Mouse (Mus musculus): ENCODE measurements around the gene Suv39h2. TPM values are rescaled to one million over a fixed set of nuclear protein-coding genes. Genes with fewer than 3 reads are reported as not detected.

Suv39h2 gene
- polyA plus RNA-seq, 1 experiment from 2014 or later = 13.4 TPM

GRCm38 (mm10) chr2:3480239-3480638 lies 5.4 kb upstream of the Suv39h2 start:
- Histone ChIP-seq H3K27ac (replicated peaks; ENCODE audit: low read depth, low read length) (no peak overlapping the region), H3K9me3 (ENCODE audit: control insufficient read depth, low read length) (no peaks in the 10 kb centered on the region), H3K4me1 (ENCODE audit: control insufficient read depth, insufficient read depth, low read length) (peaks cover 5% of the 10 kb centered on the region; the same call in 1 of the 2 replicates), H3K4me3 (replicated peaks; ENCODE audit: low read depth, low read length) (no peak overlapping the region), H3K27me3 (ENCODE audit: control insufficient read depth, insufficient read depth, low read length) (no peaks in the 10 kb centered on the region), H3K36me3 (ENCODE audit: control insufficient read depth, insufficient read depth, low read length) (no peaks in the 10 kb centered on the region), H3K9ac (replicated peaks; ENCODE audit: low read length) (no peak overlapping the region), H3K4me2 (ENCODE audit: low read length) (no peak overlapping the region)
- DNase-seq = no peak
- no peak for ATAC-seq (ENCODE audit: low FRiP score, low TSS enrichment)
- 82% methylated on average over 3 of the region's 3 CpGs for WGBS

GRCm38 (mm10) chr2:3475746-3476251 lies 968 bp upstream of the Suv39h2 start:
- no peak for ATAC-seq (ENCODE audit: low FRiP score, low TSS enrichment)
- H3K4me3 ChIP-seq (replicated peaks; ENCODE audit: low read depth, low read length) = no peak overlapping the region
- WGBS = 61% methylated on average over 3 of the region's 3 CpGs

GRCm38 (mm10) chr2:3474361-3474805 lies 448 bp downstream of the Suv39h2 start:
- peak overlapping the region; percentile 78 for H3K4me2 ChIP-seq (ENCODE audit: low read length)
- ATAC-seq (ENCODE audit: low FRiP score, low TSS enrichment) = peak; percentile 81
- under 1% methylated on average over 46 of the region's 46 CpGs for WGBS

More at GRCm38 (mm10) chr2:3475746-3476251, 968 bp upstream of the Suv39h2 start:
- H3K27ac ChIP-seq (replicated peaks; ENCODE audit: low read depth, low read length) = no peak overlapping the region
- H3K9me3 ChIP-seq (ENCODE audit: control insufficient read depth, low read length) = no peaks in the 10 kb centered on the region
- H3K9ac ChIP-seq (replicated peaks; ENCODE audit: low read length) = no peak overlapping the region
- no peaks in the 10 kb centered on the region for H3K27me3 ChIP-seq (ENCODE audit: control insufficient read depth, insufficient read depth, low read length)
- H3K4me1 ChIP-seq (ENCODE audit: control insufficient read depth, insufficient read depth, low read length) = peaks cover 12% of the 10 kb centered on the region; the same call in 1 of the 2 replicates
- DNase-seq = no peak
- H3K4me2 ChIP-seq (ENCODE audit: low read length) = peak overlapping the region; percentile 78
- no peaks in the 10 kb centered on the region for H3K36me3 ChIP-seq (ENCODE audit: control insufficient read depth, insufficient read depth, low read length)

GRCm38 (mm10) chr2:3473891-3474290 lies 940 bp downstream of the Suv39h2 start:
- Histone ChIP-seq H3K4me2 (ENCODE audit: low read length) (peak overlapping the region; percentile 78), H3K4me3 (replicated peaks; ENCODE audit: low read depth, low read length) (peak overlapping the region; percentile 96), H3K27me3 (ENCODE audit: control insufficient read depth, insufficient read depth, low read length) (no peaks in the 10 kb centered on the region), H3K9ac (replicated peaks; ENCODE audit: low read length) (peak overlapping the region; percentile 68), H3K4me1 (ENCODE audit: control insufficient read depth, insufficient read depth, low read length) (peaks cover 12% of the 10 kb centered on the region; the same call in 1 of the 2 replicates), H3K27ac (replicated peaks; ENCODE audit: low read depth, low read length) (peak overlapping the region; percentile 85), H3K36me3 (ENCODE audit: control insufficient read depth, insufficient read depth, low read length) (peaks cover 9% of the 10 kb centered on the region; the same call in 1 of the 2 replicates), H3K9me3 (ENCODE audit: control insufficient read depth, low read length) (no peaks in the 10 kb centered on the region)
- DNase-seq (peak; percentile 11), ATAC-seq (ENCODE audit: low FRiP score, low TSS enrichment) (no peak)
- WGBS = under 1% methylated on average over 12 of the region's 12 CpGs

More at GRCm38 (mm10) chr2:3474361-3474805, 448 bp downstream of the Suv39h2 start:
- H3K4me1 ChIP-seq (ENCODE audit: control insufficient read depth, insufficient read depth, low read length) = peaks cover 12% of the 10 kb centered on the region; the same call in 1 of the 2 replicates
- H3K9ac ChIP-seq (replicated peaks; ENCODE audit: low read length) = peak overlapping the region; percentile 68
- no peaks in the 10 kb centered on the region for H3K9me3 ChIP-seq (ENCODE audit: control insufficient read depth, low read length)
- H3K27me3 ChIP-seq (ENCODE audit: control insufficient read depth, insufficient read depth, low read length) = no peaks in the 10 kb centered on the region
- DNase-seq = peak; percentile 88
- peak overlapping the region; percentile 85 for H3K27ac ChIP-seq (replicated peaks; ENCODE audit: low read depth, low read length)
- peak overlapping the region; percentile 96 for H3K4me3 ChIP-seq (replicated peaks; ENCODE audit: low read depth, low read length)
- peaks cover 9% of the 10 kb centered on the region; the same call in 1 of the 2 replicates for H3K36me3 ChIP-seq (ENCODE audit: control insufficient read depth, insufficient read depth, low read length)

GRCm38 (mm10) chr2:3456590-3456989 lies 18.2 kb downstream of the Suv39h2 start:
- no peak overlapping the region for H3K9ac ChIP-seq (replicated peaks; ENCODE audit: low read length)
- no peaks in the 10 kb centered on the region for H3K27me3 ChIP-seq (ENCODE audit: control insufficient read depth, insufficient read depth, low read length)
- H3K4me1 ChIP-seq (ENCODE audit: control insufficient read depth, insufficient read depth, low read length) = no peaks in the 10 kb centered on the region
- H3K36me3 ChIP-seq (ENCODE audit: control insufficient read depth, insufficient read depth, low read length) = peaks cover 64% of the 10 kb centered on the region
- ATAC-seq (ENCODE audit: low FRiP score, low TSS enrichment) (no peak), DNase-seq (no peak)
- H3K4me3 ChIP-seq (replicated peaks; ENCODE audit: low read depth, low read length) = no peak overlapping the region
- 80% methylated on average over 4 of the region's 4 CpGs for WGBS
- no peak overlapping the region for H3K27ac ChIP-seq (replicated peaks; ENCODE audit: low read depth, low read length)
- no peaks in the 10 kb centered on the region for H3K9me3 ChIP-seq (ENCODE audit: control insufficient read depth, low read length)
- no peak overlapping the region for H3K4me2 ChIP-seq (ENCODE audit: low read length)

- ATAC-seq (ENCODE audit: low FRiP score, low TSS enrichment) (no peak), DNase-seq (no peak)
- Histone ChIP-seq H3K4me1 (ENCODE audit: control insufficient read depth, insufficient read depth, low read length) (no peaks in the 10 kb centered on the region), H3K9ac (replicated peaks; ENCODE audit: low read length) (no peak overlapping the region), H3K27me3 (ENCODE audit: control insufficient read depth, insufficient read depth, low read length) (no peaks in the 10 kb centered on the region), H3K36me3 (ENCODE audit: control insufficient read depth, insufficient read depth, low read length) (peaks cover 52% of the 10 kb centered on the region), H3K4me2 (ENCODE audit: low read length) (no peak overlapping the region), H3K9me3 (ENCODE audit: control insufficient read depth, low read length) (no peaks in the 10 kb centered on the region), H3K4me3 (replicated peaks; ENCODE audit: low read depth, low read length) (no peak overlapping the region), H3K27ac (replicated peaks; ENCODE audit: low read depth, low read length) (no peak overlapping the region)
- WGBS = 89% methylated on average over 3 of the region's 3 CpGs
Observed at GRCm38 (mm10) chr2:3453096-3453495, 21.7 kb downstream of the Suv39h2 start.

GRCm38 (mm10) chr2:3449431-3449830 lies 25.4 kb downstream of the Suv39h2 start:
- Histone ChIP-seq H3K4me2 (ENCODE audit: low read length) (no peak overlapping the region), H3K36me3 (ENCODE audit: control insufficient read depth, insufficient read depth, low read length) (peaks cover 44% of the 10 kb centered on the region), H3K27ac (replicated peaks; ENCODE audit: low read depth, low read length) (no peak overlapping the region), H3K9me3 (ENCODE audit: control insufficient read depth, low read length) (no peaks in the 10 kb centered on the region), H3K4me3 (replicated peaks; ENCODE audit: low read depth, low read length) (no peak overlapping the region), H3K4me1 (ENCODE audit: control insufficient read depth, insufficient read depth, low read length) (no peaks in the 10 kb centered on the region), H3K27me3 (ENCODE audit: control insufficient read depth, insufficient read depth, low read length) (no peaks in the 10 kb centered on the region), H3K9ac (replicated peaks; ENCODE audit: low read length) (no peak overlapping the region)
- 90% methylated on average over 2 of the region's 2 CpGs for WGBS
- DNase-seq = no peak
- ATAC-seq (ENCODE audit: low FRiP score, low TSS enrichment) = no peak

GRCm38 (mm10) chr2:3445984-3446383 lies 28.8 kb downstream of the Suv39h2 start:
- DNase-seq (no peak), ATAC-seq (ENCODE audit: low FRiP score, low TSS enrichment) (no peak)
- 81% methylated on average over 4 of the region's 4 CpGs for WGBS
- Histone ChIP-seq H3K27me3 (ENCODE audit: control insufficient read depth, insufficient read depth, low read length) (no peaks in the 10 kb centered on the region), H3K4me1 (ENCODE audit: control insufficient read depth, insufficient read depth, low read length) (no peaks in the 10 kb centered on the region), H3K9ac (replicated peaks; ENCODE audit: low read length) (no peak overlapping the region), H3K27ac (replicated peaks; ENCODE audit: low read depth, low read length) (no peak overlapping the region), H3K4me2 (ENCODE audit: low read length) (no peak overlapping the region), H3K4me3 (replicated peaks; ENCODE audit: low read depth, low read length) (no peak overlapping the region), H3K9me3 (ENCODE audit: control insufficient read depth, low read length) (no peaks in the 10 kb centered on the region), H3K36me3 (ENCODE audit: control insufficient read depth, insufficient read depth, low read length) (peaks cover 57% of the 10 kb centered on the region)

- Histone ChIP-seq H3K9me3 (ENCODE audit: control insufficient read depth, low read length) (no peaks in the 10 kb centered on the region), H3K4me3 (replicated peaks; ENCODE audit: low read depth, low read length) (no peak overlapping the region), H3K4me2 (ENCODE audit: low read length) (no peak overlapping the region), H3K4me1 (ENCODE audit: control insufficient read depth, insufficient read depth, low read length) (no peaks in the 10 kb centered on the region), H3K9ac (replicated peaks; ENCODE audit: low read length) (no peak overlapping the region), H3K27ac (replicated peaks; ENCODE audit: low read depth, low read length) (no peak overlapping the region), H3K27me3 (ENCODE audit: control insufficient read depth, insufficient read depth, low read length) (no peaks in the 10 kb centered on the region), H3K36me3 (ENCODE audit: control insufficient read depth, insufficient read depth, low read length) (peaks cover 59% of the 10 kb centered on the region)
- 75% methylated on average over 7 of the region's 7 CpGs for WGBS
- ATAC-seq (ENCODE audit: low FRiP score, low TSS enrichment) = no peak
- no peak for DNase-seq
Observed at GRCm38 (mm10) chr2:3444206-3444605, 30.6 kb downstream of the Suv39h2 start.
